Mouse (Mus musculus) liver, adult 2 months (tissue): Measurements from ENCODE around the gene Rassf1. TPM values are rescaled to one million over a fixed set of nuclear protein-coding genes. Genes with fewer than 3 reads are reported as not detected.

Experiments
- DNase-seq: peaks from one replicate; pipeline ENCODE4 v3.0.0-alpha.2; 2011; ENCODE audit warnings: low read depth, low spot score; ENCODE audit errors: extremely low read depth
- H3K27ac ChIP-seq: fragments of 200-500 bp; replicated peaks from 2 replicates; pipeline ENCODE4 v1.5.1; 2012; ENCODE audit warnings: low read depth, mild to moderate bottlenecking, control low read depth, inconsistent platforms, low read length; ENCODE audit not compliant: insufficient read depth
- H3K27me3 ChIP-seq: fragments of 200-500 bp; 2 replicates; pipeline ENCODE4 v1.6.1; 2012; ENCODE audit warnings: mild to moderate bottlenecking, moderate library complexity, low read length, inconsistent platforms; ENCODE audit not compliant: control insufficient read depth, insufficient read depth
- H3K36me3 ChIP-seq: fragments of 200-500 bp; 2 replicates; pipeline ENCODE4 v1.6.1; 2012; ENCODE audit warnings: low read length, inconsistent platforms; ENCODE audit not compliant: control insufficient read depth, insufficient read depth
- H3K4me1 ChIP-seq: fragments of 200-500 bp; 2 replicates; pipeline ENCODE4 v1.6.1; 2011; ENCODE audit warnings: low read length; ENCODE audit not compliant: control insufficient read depth, insufficient read depth
- H3K4me3 ChIP-seq: fragments of 200-500 bp; 2 replicates; pipeline ENCODE4 v1.5.1; 2011; ENCODE audit warnings: low read depth, mild to moderate bottlenecking, control low read depth, low read length, moderate library complexity; ENCODE audit not compliant: insufficient read depth
- H3K79me2 ChIP-seq: fragments of 200-500 bp; 2 replicates; pipeline ENCODE4 v1.6.1; 2012; ENCODE audit warnings: inconsistent platforms, mild to moderate bottlenecking, low read length, moderate library complexity; ENCODE audit not compliant: control insufficient read depth, insufficient read depth
- H3K9ac ChIP-seq: fragments of 200-500 bp; 2 replicates; pipeline ENCODE4 v1.6.1; 2012; ENCODE audit warnings: low read depth, mild to moderate bottlenecking, control low read depth, inconsistent platforms, low read length
- CTCF ChIP-seq: fragments of 200-500 bp; IDR thresholded peaks from 2 replicates; pipeline ENCODE4 v1.5.1; 2011; ENCODE audit warnings: low read depth, low read length, control low read depth
- POLR2A ChIP-seq: fragments of 200-500 bp; IDR thresholded peaks from 2 replicates; pipeline ENCODE4 v1.6.1; 2011; ENCODE audit warnings: low read length, control low read depth; ENCODE audit not compliant: insufficient read depth; ENCODE audit errors: extremely low read depth
- WGBS: fragments of 180-500 bp; shearing (Covaris S2); methylation state at CpG from one replicate; pipeline ENCODE4 v1.1.7; 2018; 5-methylcytosine and 5-hydroxymethylcytosine counted together
- polyA plus RNA-seq: library from polyadenylated mRNA; depleted of rRNA; stranded (reverse); fragments of >200 nt; gene quantifications from 2 replicates; pipeline ENCODE4 v1.2.3, GENCODE M21; 2012; rRNA removed
- total RNA-seq: library from RNA; depleted of rRNA; stranded (reverse); fragments of >200 nt; gene quantifications from 2 replicates; pipeline ENCODE4 v1.2.3, GENCODE M21; 2014; rRNA removed

Gene Rassf1
- total and polyA plus RNA-seq, 2 experiments = 6.0 to 7.0 TPM

DNA sequence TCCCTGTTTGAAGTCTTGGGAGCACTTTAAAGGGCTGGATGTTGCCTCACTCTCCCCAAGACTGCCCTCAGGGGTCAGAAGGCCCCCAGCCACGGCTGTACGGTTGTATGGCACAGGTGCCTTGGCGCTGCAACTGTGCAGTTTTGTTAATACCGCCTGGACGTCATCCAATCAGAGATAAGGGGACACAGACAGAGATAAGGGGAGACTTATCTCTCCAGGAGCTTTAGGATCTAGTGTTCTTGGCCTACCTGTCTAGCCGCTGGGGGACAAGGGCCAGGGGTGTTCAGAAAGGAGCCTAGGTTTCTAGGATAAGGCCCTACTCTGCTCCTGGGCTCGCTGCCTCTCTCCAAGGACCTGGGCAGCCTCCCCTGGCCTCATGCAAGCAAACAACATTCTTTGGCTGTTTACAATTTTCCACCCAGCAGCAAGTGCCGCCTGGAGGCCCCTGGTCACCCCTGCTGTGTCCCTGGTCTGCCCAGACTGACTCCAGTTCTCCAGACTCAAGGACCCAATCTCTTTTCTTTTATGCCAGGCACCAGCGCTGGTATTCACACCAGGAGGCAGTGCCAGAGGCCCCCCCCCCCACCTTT is 56.4 kb downstream of the Rassf1 start:
- peaks cover 2% of the 10 kb centered on the region; the same call in 1 of the 2 replicates for H3K4me1 ChIP-seq

DNA sequence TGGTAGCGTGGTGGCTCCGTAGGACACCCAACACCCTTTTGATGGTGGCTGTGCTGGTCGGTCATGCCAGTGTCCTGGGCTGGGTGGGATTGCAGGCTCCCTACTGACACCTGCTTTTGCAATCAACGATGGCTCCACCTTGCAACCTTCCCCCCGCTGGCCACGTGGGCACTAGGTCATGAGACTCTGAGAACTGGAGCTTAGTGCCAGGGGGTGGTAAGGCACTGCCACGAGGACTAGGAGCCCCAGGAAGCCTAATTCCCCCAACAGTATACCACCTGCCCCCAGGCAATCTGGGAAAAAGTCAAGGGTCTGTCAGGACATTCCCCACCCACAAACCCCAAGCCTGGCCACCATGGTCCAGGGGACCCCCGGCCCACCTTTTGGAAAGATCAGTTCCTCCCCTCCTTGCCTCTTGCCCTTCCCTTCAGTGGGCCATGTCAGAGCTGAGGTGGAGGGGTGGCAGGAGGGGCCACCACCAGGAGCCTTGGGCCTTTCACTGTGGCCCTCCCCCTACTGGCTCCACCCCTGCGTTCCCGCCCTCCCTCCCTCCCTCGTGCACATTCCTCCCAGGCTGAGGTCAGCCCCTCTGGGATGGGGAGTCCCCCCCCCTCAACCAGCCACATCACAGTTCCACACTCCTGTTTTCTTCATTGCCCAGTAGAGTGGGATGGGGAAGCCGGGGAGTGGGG is 57.5 kb downstream of the Rassf1 start, which contains the start of gene Sema3b:
Sema3b (minus strand) TSS at position 489 of the 692 bp plus-strand sequence.
- H3K27ac ChIP-seq = peak within 1 kb of the TSS; percentile 25; the same call in 1 of the 2 replicates
- H3K79me2 ChIP-seq = no peaks in the 10 kb centered on the region
- no peaks in the 10 kb centered on the region for H3K27me3 ChIP-seq
- H3K36me3 ChIP-seq = no peaks in the 10 kb centered on the region
- no peak within 1 kb of the TSS for H3K4me3 ChIP-seq
- no peak within 1 kb of the TSS for H3K9ac ChIP-seq
- TF ChIP-seq CTCF (no peak), POLR2A (0 out of 2 replicates have a peak, but pooled peaks have one; percentile 3)
- peak; percentile 59 for DNase-seq
- WGBS = 46% methylated on average over 12 of the region's 12 CpGs
- peaks cover 2% of the 10 kb centered on the region; the same call in 1 of the 2 replicates for H3K4me1 ChIP-seq

More for the DNA sequence above, 56.4 kb downstream of the Rassf1 start:
- WGBS = 56% methylated on average over 9 of the region's 9 CpGs
- Histone ChIP-seq H3K9ac (no peak overlapping the region), H3K36me3 (no peaks in the 10 kb centered on the region), H3K4me3 (no peak overlapping the region), H3K27ac (0 out of 2 replicates have a peak overlapping the region, but pooled peaks have one; percentile 25), H3K27me3 (no peaks in the 10 kb centered on the region), H3K79me2 (no peaks in the 10 kb centered on the region)
- DNase-seq = no peak
- TF ChIP-seq CTCF (no peak), POLR2A (no peak)

- no peaks in the 10 kb centered on the region for H3K79me2 ChIP-seq
- no peaks in the 10 kb centered on the region for H3K27me3 ChIP-seq
- no peak overlapping the region for H3K4me3 ChIP-seq
- peaks cover 2% of the 10 kb centered on the region; the same call in 1 of the 2 replicates for H3K4me1 ChIP-seq
- DNase-seq = no peak
- 81% methylated on average over 4 of the region's 4 CpGs for WGBS
- no peak overlapping the region for H3K27ac ChIP-seq
- H3K36me3 ChIP-seq = no peaks in the 10 kb centered on the region
- H3K9ac ChIP-seq = no peak overlapping the region
- TF ChIP-seq POLR2A = no peak
- TF ChIP-seq CTCF = no peak
Measured at GRCm38 (mm10) chr9:107609433-107609830, 58.1 kb downstream of the Rassf1 start.

DNA sequence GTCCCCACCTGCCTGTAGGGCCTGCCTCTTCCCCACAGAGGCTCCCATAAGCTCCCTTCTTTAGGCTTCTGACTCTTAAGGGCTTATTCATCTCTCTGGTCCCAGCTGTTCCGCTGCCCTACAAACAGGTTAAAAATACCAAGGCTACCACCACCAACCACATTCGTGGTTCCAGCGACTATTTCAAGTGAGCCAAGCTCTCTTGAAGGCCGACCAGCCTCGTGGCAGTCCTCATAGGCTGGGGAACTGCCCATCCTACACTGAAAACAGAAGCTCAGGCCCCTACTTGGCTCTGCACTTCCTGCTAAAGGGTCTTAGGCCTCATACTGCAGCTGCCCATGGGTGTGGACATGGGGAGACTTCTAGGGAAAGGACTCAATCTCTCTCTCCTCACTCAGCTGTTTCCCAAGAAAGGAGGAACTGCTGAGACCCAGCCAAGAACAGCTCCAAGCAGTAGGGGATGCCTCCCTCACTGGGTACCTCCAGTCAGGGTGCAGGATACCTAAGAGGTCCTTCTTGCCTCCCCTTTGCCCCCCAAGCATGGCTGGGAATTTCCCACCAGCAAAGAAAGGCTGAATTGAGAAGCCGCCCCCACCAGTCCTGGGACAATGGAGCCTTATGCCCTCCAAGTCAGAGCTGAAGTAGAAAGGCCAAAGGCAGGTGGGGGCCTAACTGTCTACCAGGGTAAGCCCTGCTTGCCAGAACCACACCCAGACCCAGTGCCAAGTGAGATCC is 60.3 kb downstream of the Rassf1 start:
- H3K79me2 ChIP-seq = no peaks in the 10 kb centered on the region
- no peak for TF ChIP-seq CTCF
- no peak for TF ChIP-seq POLR2A
- H3K27me3 ChIP-seq = no peaks in the 10 kb centered on the region
- H3K36me3 ChIP-seq = no peaks in the 10 kb centered on the region; the same call in 1 of the 2 replicates
- WGBS = 87% methylated on average over 6 of the region's 6 CpGs
- H3K4me1 ChIP-seq = peaks cover 2% of the 10 kb centered on the region; the same call in 1 of the 2 replicates
- H3K27ac ChIP-seq = peak overlapping the region; percentile 81
- DNase-seq = no peak
- H3K9ac ChIP-seq = peak overlapping the region; percentile 73; the same call in 1 of the 2 replicates
- H3K4me3 ChIP-seq = no peak overlapping the region; the same call in 1 of the 2 replicates

Other genes with a start within 250 kb of the Rassf1 start
- 14.4 and 18.4 TPM in 2 replicates for gene Hemk1, start 213.2 kb upstream of the Rassf1 start, total RNA-seq
- gene Hemk1, start 213.2 kb upstream of the Rassf1 start, polyA plus RNA-seq = 19.6 and 28.1 TPM in 2 replicates
- gene 6430571L13Rik, start 211.0 kb upstream of the Rassf1 start, total RNA-seq = 0.46 and 0.67 TPM in 2 replicates
- 1.2 and 1.6 TPM in 2 replicates for gene 6430571L13Rik, start 211.0 kb upstream of the Rassf1 start, polyA plus RNA-seq
- not detected in 2 replicates for gene Cacna2d2, start 151.9 kb upstream of the Rassf1 start, total RNA-seq
- not detected in 2 replicates for gene Cacna2d2, start 151.9 kb upstream of the Rassf1 start, polyA plus RNA-seq
- 10.9 and 14.0 TPM in 2 replicates for gene Tmem115, start 17.6 kb upstream of the Rassf1 start, total RNA-seq
- 40.2 and 47.3 TPM in 2 replicates for gene Tmem115, start 17.6 kb upstream of the Rassf1 start, polyA plus RNA-seq
- gene Cyb561d2, start 9.4 kb upstream of the Rassf1 start, total RNA-seq = 11.0 and 11.9 TPM in 2 replicates
- 31.0 and 33.7 TPM in 2 replicates for gene Cyb561d2, start 9.4 kb upstream of the Rassf1 start, polyA plus RNA-seq
- gene Nprl2, start 9.3 kb upstream of the Rassf1 start, total RNA-seq = 18.5 and 21.7 TPM in 2 replicates
- 24.8 and 26.8 TPM in 2 replicates for gene Nprl2, start 9.3 kb upstream of the Rassf1 start, polyA plus RNA-seq
- gene Zmynd10, start 4.3 kb upstream of the Rassf1 start, total RNA-seq = 0.27 and 0.28 TPM in 2 replicates
- gene Zmynd10, start 4.3 kb upstream of the Rassf1 start, polyA plus RNA-seq = 0.10 and 0.20 TPM in 2 replicates
- gene Tusc2, start 11.7 kb downstream of the Rassf1 start, total RNA-seq = 22.6 and 27.4 TPM in 2 replicates
- gene Tusc2, start 11.7 kb downstream of the Rassf1 start, polyA plus RNA-seq = 52.8 and 58.1 TPM in 2 replicates
- gene Hyal2, start 16.4 kb downstream of the Rassf1 start, total RNA-seq = 38.4 and 49.0 TPM in 2 replicates
- 64.1 and 66.3 TPM in 2 replicates for gene Hyal2, start 16.4 kb downstream of the Rassf1 start, polyA plus RNA-seq
- 33.2 TPM in 2 replicates for gene Hyal1, start 25.4 kb downstream of the Rassf1 start, total RNA-seq
- gene Hyal1, start 25.4 kb downstream of the Rassf1 start, polyA plus RNA-seq = 35.1 and 43.4 TPM in 2 replicates
- gene Naa80, start 27.3 kb downstream of the Rassf1 start, total RNA-seq = 12.3 and 12.8 TPM in 2 replicates
- gene Naa80, start 27.3 kb downstream of the Rassf1 start, polyA plus RNA-seq = 88.5 and 130 TPM in 2 replicates
- 0.13 and 0.18 TPM in 2 replicates for gene Hyal3, start 29.3 kb downstream of the Rassf1 start, total RNA-seq
- gene Hyal3, start 29.3 kb downstream of the Rassf1 start, polyA plus RNA-seq = 0.29 and 0.54 TPM in 2 replicates
- 21.5 and 32.2 TPM in 2 replicates for gene Ifrd2, start 36.1 kb downstream of the Rassf1 start, total RNA-seq
- gene Ifrd2, start 36.1 kb downstream of the Rassf1 start, polyA plus RNA-seq = 54.6 and 56.2 TPM in 2 replicates
- gene Sema3b, start 57.7 kb downstream of the Rassf1 start, total RNA-seq = 0.13 and 0.37 TPM in 2 replicates
- gene Sema3b, start 57.7 kb downstream of the Rassf1 start, polyA plus RNA-seq = 0.68 and 0.83 TPM in 2 replicates
- 31.6 and 44.8 TPM in 2 replicates for gene Gnai2, start 83.8 kb downstream of the Rassf1 start, total RNA-seq
- 117 and 122 TPM in 2 replicates for gene Gnai2, start 83.8 kb downstream of the Rassf1 start, polyA plus RNA-seq
- gene Slc38a3, start 118.0 kb downstream of the Rassf1 start, total RNA-seq = 982 and 1,378 TPM in 2 replicates
- gene Slc38a3, start 118.0 kb downstream of the Rassf1 start, polyA plus RNA-seq = 3,567 and 4,585 TPM in 2 replicates
- gene Gnat1, start 128.2 kb downstream of the Rassf1 start, total RNA-seq = 3.2 and 6.3 TPM in 2 replicates
- 5.5 and 7.1 TPM in 2 replicates for gene Gnat1, start 128.2 kb downstream of the Rassf1 start, polyA plus RNA-seq
- gene Sema3f, start 158.9 kb downstream of the Rassf1 start, total RNA-seq = 3.5 and 4.6 TPM in 2 replicates
- 6.7 and 8.9 TPM in 2 replicates for gene Sema3f, start 158.9 kb downstream of the Rassf1 start, polyA plus RNA-seq
- 46.2 and 48.3 TPM in 2 replicates for gene Rbm5, start 219.4 kb downstream of the Rassf1 start, total RNA-seq
- gene Rbm5, start 219.4 kb downstream of the Rassf1 start, polyA plus RNA-seq = 18.1 and 31.3 TPM in 2 replicates